ENCODE assay signal across 17 mouse cellular contexts in the genomic region with DNA sequence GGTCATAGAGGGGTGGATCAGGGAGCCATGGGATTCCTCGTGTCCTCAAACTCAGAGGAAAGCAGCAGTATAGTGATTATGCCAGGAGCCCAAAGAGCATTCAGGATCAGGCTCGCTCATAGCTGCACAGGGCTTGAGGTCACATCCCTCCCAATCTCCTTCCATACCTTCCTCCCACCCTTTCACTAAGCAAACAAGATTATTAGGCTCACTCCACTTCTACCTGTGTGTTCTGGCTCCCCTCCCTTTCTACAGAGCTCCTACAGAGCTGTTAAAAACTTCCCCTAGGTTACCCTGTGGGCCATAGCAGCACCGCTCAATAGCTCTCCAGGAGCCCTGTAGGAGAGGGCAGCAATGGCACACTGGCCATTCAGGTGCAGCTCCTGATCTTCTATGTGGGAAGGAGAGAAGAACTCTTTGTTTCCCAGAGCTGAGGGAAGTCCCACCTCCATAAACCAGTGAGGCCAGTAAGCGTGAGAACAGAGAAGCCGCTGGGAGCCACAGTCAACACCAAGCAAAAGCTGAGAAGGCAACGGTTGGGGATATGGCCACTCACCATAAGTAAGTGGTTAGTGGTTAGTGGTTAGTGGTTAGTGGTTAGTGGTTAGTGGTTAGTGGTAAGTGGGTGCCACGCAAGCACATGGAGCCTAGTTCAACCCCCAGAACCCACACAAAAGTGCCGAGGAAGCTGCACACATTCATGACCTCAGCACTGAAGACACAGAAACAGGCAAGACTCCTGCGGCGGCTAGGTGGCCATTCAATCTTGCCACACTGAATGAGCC.
A peak's percentile ranks its signal among the peaks of the same experiment; 100 is the strongest.
DNase-seq lines count a peak whose midpoint lies in the region; ATAC-seq and TF ChIP-seq lines count a peak whose summit lies in the region.
"Had no signal": no experiment of that assay in that cellular context is flagged by ENCODE, and none has a peak within 500 bp of the region (broad histone marks: within the 10 kb centered on the region; RNA-seq: fewer than 3 reads in every experiment).

No protein-coding gene starts in this region.

- 73% methylated on average over 10 of the region's 10 CpGs for WGBS in lung, embryonic 16.5 days
- 66% methylated on average over 10 of the region's 10 CpGs for WGBS in intestine, postnatal 0 days
- WGBS in stomach, postnatal 0 days: 75% methylated on average over 10 of the region's 10 CpGs
- WGBS in hindbrain, embryonic 16.5 days: 88% methylated on average over 10 of the region's 10 CpGs

- TF ChIP-seq CTCF in intestine, postnatal 0 days (IDR thresholded peaks at IDR 0.05; ENCODE audit: low read depth): 0 out of 2 replicates have a peak, but pooled peaks have one; percentile 2
- TF ChIP-seq CTCF in stomach, postnatal 0 days (IDR thresholded peaks at IDR 0.05; ENCODE audit: low read depth): no peak

- no peaks in the 10 kb centered on the region for H3K36me3 ChIP-seq in lung, embryonic 16.5 days (ENCODE audit: control insufficient read depth, insufficient read depth, low read length)
- H3K36me3 ChIP-seq in intestine, postnatal 0 days (ENCODE audit: control insufficient read depth, insufficient read depth): no peaks in the 10 kb centered on the region
- H3K36me3 ChIP-seq in stomach, postnatal 0 days (ENCODE audit: control insufficient read depth, insufficient read depth, low read length): no peaks in the 10 kb centered on the region
- H3K36me3 ChIP-seq in hindbrain, embryonic 16.5 days (ENCODE audit: control insufficient read depth, insufficient read depth, low read length): no peaks in the 10 kb centered on the region
- H3K36me3 ChIP-seq: limb, embryonic 13.5 days; midbrain, embryonic 13.5 days had no signal

- H3K4me1 ChIP-seq in lung, embryonic 16.5 days (replicated peaks; ENCODE audit: control insufficient read depth, insufficient read depth, low read length): peaks cover 3% of the 10 kb centered on the region; the same call in 1 of the 2 replicates
- H3K4me1 ChIP-seq in intestine, postnatal 0 days (replicated peaks; ENCODE audit: control insufficient read depth, insufficient read depth, low read length): peaks cover 4% of the 10 kb centered on the region; the same call in 1 of the 2 replicates
- no peaks in the 10 kb centered on the region for H3K4me1 ChIP-seq in stomach, postnatal 0 days (replicated peaks; ENCODE audit: control insufficient read depth, insufficient read depth)
- no peaks in the 10 kb centered on the region for H3K4me1 ChIP-seq in hindbrain, embryonic 16.5 days (ENCODE audit: control insufficient read depth, insufficient read depth, low read depth, low read length)
- H3K4me1 ChIP-seq: limb, embryonic 13.5 days; midbrain, embryonic 13.5 days had no signal

- H3K27me3 ChIP-seq in lung, embryonic 16.5 days (ENCODE audit: control insufficient read depth, insufficient read depth, low read depth, low read length): no peaks in the 10 kb centered on the region
- H3K27me3 ChIP-seq in intestine, postnatal 0 days (replicated peaks; ENCODE audit: control insufficient read depth, insufficient read depth, low read length): no peaks in the 10 kb centered on the region
- no peaks in the 10 kb centered on the region for H3K27me3 ChIP-seq in stomach, postnatal 0 days (ENCODE audit: control insufficient read depth, insufficient read depth, low read length)
- no peaks in the 10 kb centered on the region for H3K27me3 ChIP-seq in hindbrain, embryonic 16.5 days (replicated peaks; ENCODE audit: control insufficient read depth, insufficient read depth, low read length)
- H3K27me3 ChIP-seq: limb, embryonic 13.5 days; midbrain, embryonic 13.5 days had no signal

- no peaks in the 10 kb centered on the region for H3K9me3 ChIP-seq in lung, embryonic 16.5 days (ENCODE audit: control insufficient read depth, low read length)
- H3K9me3 ChIP-seq in intestine, postnatal 0 days (ENCODE audit: control insufficient read depth): no peaks in the 10 kb centered on the region
- H3K9me3 ChIP-seq in stomach, postnatal 0 days (ENCODE audit: control insufficient read depth, low read length): no peaks in the 10 kb centered on the region
- no peaks in the 10 kb centered on the region for H3K9me3 ChIP-seq in hindbrain, embryonic 16.5 days (ENCODE audit: control insufficient read depth, low read length)
- H3K9me3 ChIP-seq: limb, embryonic 13.5 days; midbrain, embryonic 13.5 days had no signal

- H3K4me3 ChIP-seq in lung, embryonic 16.5 days (ENCODE audit: low read length): no peak overlapping the region
- H3K4me3 ChIP-seq in intestine, postnatal 0 days (ENCODE audit: low read depth, low read length): no peak overlapping the region
- no peak overlapping the region for H3K4me3 ChIP-seq in stomach, postnatal 0 days (ENCODE audit: low read depth, low read length)
- H3K4me3 ChIP-seq in hindbrain, embryonic 16.5 days (ENCODE audit: low read length): no peak overlapping the region
- H3K4me3 ChIP-seq: limb, embryonic 13.5 days; midbrain, embryonic 13.5 days; myocyte had no signal

- no peak for DNase-seq in lung, postnatal 25 days (ENCODE audit: low spot score)
- DNase-seq in stomach, postnatal 0 days (ENCODE audit: low spot score): no peak
- no peak for DNase-seq in embryo, embryonic 11 days
- DNase-seq: adrenal gland, adult 8-10 months; cerebellum, adult 8-10 months; liver, postnatal 0 days; thymus, postnatal 14 days had no signal

- no peak for TF ChIP-seq EP300 in stomach, postnatal 0 days (optimal IDR thresholded peaks at IDR 0.05)

- no peak overlapping the region for H3K4me2 ChIP-seq in lung, embryonic 16.5 days (ENCODE audit: low read depth, low read length)
- H3K4me2 ChIP-seq in intestine, postnatal 0 days (replicated peaks; ENCODE audit: low read depth): no peak overlapping the region
- H3K4me2 ChIP-seq in stomach, postnatal 0 days (replicated peaks; ENCODE audit: low read depth): no peak overlapping the region
- H3K4me2 ChIP-seq in hindbrain, embryonic 16.5 days (ENCODE audit: low read length): no peak overlapping the region
- H3K4me2 ChIP-seq: limb, embryonic 13.5 days; midbrain, embryonic 13.5 days had no signal

- peak; percentile 96 for ATAC-seq in lung, embryonic 16.5 days (ENCODE audit: low read depth)
- peak; percentile 80 for ATAC-seq in common myeloid progenitor, adult 5-6 weeks (replicated peaks; ENCODE audit: low read depth, poor library complexity, severe bottlenecking)
- no peak for ATAC-seq in intestine, postnatal 0 days
- peak; percentile 76 for ATAC-seq in stomach, postnatal 0 days (ENCODE audit: low FRiP score, low TSS enrichment)
- ATAC-seq in hindbrain, embryonic 16.5 days: no peak
- ATAC-seq: forebrain, embryonic 14.5 days; hindbrain, postnatal 0 days; liver, postnatal 0 days; midbrain, embryonic 13.5 days had no signal

- peak overlapping the region; percentile 50 for H3K27ac ChIP-seq in lung, embryonic 16.5 days (ENCODE audit: low read length)
- no peak overlapping the region for H3K27ac ChIP-seq in intestine, postnatal 0 days (ENCODE audit: low read depth, low read length)
- no peak overlapping the region for H3K27ac ChIP-seq in stomach, postnatal 0 days (replicated peaks)
- H3K27ac ChIP-seq in hindbrain, embryonic 16.5 days (ENCODE audit: low read depth, low read length): no peak overlapping the region
- H3K27ac ChIP-seq: hindbrain, postnatal 0 days; kidney, postnatal 0 days; limb, embryonic 13.5 days; midbrain, embryonic 13.5 days had no signal

- H3K9ac ChIP-seq in lung, embryonic 16.5 days (ENCODE audit: low read length): no peak overlapping the region
- no peak overlapping the region for H3K9ac ChIP-seq in intestine, postnatal 0 days (ENCODE audit: low read depth, low read length)
- no peak overlapping the region for H3K9ac ChIP-seq in stomach, postnatal 0 days (ENCODE audit: low read length)
- no peak overlapping the region for H3K9ac ChIP-seq in hindbrain, embryonic 16.5 days (ENCODE audit: low read depth, low read length)
- H3K9ac ChIP-seq: limb, embryonic 13.5 days; liver, postnatal 0 days; midbrain, embryonic 13.5 days had no signal

Comparison
In these comparisons a context has a peak if more than half of its experiments do, and no peak if none do; other contexts are left out.
1. ATAC-seq: peak in lung, embryonic 16.5 days (single experiment), common myeloid progenitor, adult 5-6 weeks (single experiment) and stomach, postnatal 0 days (single experiment); none in intestine, postnatal 0 days (single experiment) and hindbrain, embryonic 16.5 days (single experiment).